ENCODE assay signal across 13 mouse cellular contexts in genomic region chr7:44820525-44820924, GRCm38 (mm10). TPM values are rescaled to one million over a fixed set of nuclear protein-coding genes. Genes with fewer than 3 reads are reported as not detected.
A peak's percentile ranks its signal among the peaks of the same experiment; 100 is the strongest.
DNase-seq lines count a peak whose midpoint lies in the region; ATAC-seq and TF ChIP-seq lines count a peak whose summit lies in the region.
"Had no signal": no experiment of that assay in that cellular context is flagged by ENCODE, and none has a peak within 500 bp of the region (broad histone marks: within the 10 kb centered on the region; RNA-seq: fewer than 3 reads in every experiment).

No protein-coding gene starts in this region.

- no peak overlapping the region for H3K27ac ChIP-seq in intestine, postnatal 0 days (ENCODE audit: low read depth, low read length)
- no peak overlapping the region for H3K27ac ChIP-seq in intestine, embryonic 15.5 days
- H3K27ac ChIP-seq in stomach, postnatal 0 days (replicated peaks), result no peak overlapping the region; the same call in 1 of the 2 replicates
- H3K27ac ChIP-seq in forebrain, embryonic 12.5 days, result no peak overlapping the region

- peaks cover 16% of the 10 kb centered on the region for H3K4me1 ChIP-seq in intestine, postnatal 0 days (replicated peaks; ENCODE audit: control insufficient read depth, insufficient read depth, low read length)
- H3K4me1 ChIP-seq in intestine, embryonic 15.5 days (replicated peaks), result peaks cover 38% of the 10 kb centered on the region
- peaks cover 12% of the 10 kb centered on the region for H3K4me1 ChIP-seq in stomach, postnatal 0 days (replicated peaks; ENCODE audit: control insufficient read depth, insufficient read depth)
- H3K4me1 ChIP-seq in forebrain, embryonic 12.5 days, result peaks cover 61% of the 10 kb centered on the region

- no peaks in the 10 kb centered on the region; the same call in 1 of the 2 replicates for H3K36me3 ChIP-seq in intestine, postnatal 0 days (ENCODE audit: control insufficient read depth, insufficient read depth)
- peaks cover under 1% of the 10 kb centered on the region; the same call in 1 of the 2 replicates for H3K36me3 ChIP-seq in intestine, embryonic 15.5 days
- no peaks in the 10 kb centered on the region for H3K36me3 ChIP-seq in stomach, postnatal 0 days (ENCODE audit: control insufficient read depth, insufficient read depth, low read length)
- H3K36me3 ChIP-seq in forebrain, embryonic 12.5 days (replicated peaks), result 0 out of 2 replicates have a peak, but pooled peaks cover 4% of the 10 kb centered on the region
- H3K36me3 ChIP-seq: heart, embryonic 15.5 days had no signal

- no peaks in the 10 kb centered on the region for H3K9me3 ChIP-seq in intestine, postnatal 0 days (ENCODE audit: control insufficient read depth)
- H3K9me3 ChIP-seq in intestine, embryonic 15.5 days, result no peaks in the 10 kb centered on the region
- no peaks in the 10 kb centered on the region for H3K9me3 ChIP-seq in stomach, postnatal 0 days (ENCODE audit: control insufficient read depth, low read length)
- no peaks in the 10 kb centered on the region for H3K9me3 ChIP-seq in forebrain, embryonic 12.5 days
- H3K9me3 ChIP-seq: heart, embryonic 15.5 days had no signal

- H3K27me3 ChIP-seq in intestine, postnatal 0 days (replicated peaks; ENCODE audit: control insufficient read depth, insufficient read depth, low read length), result no peaks in the 10 kb centered on the region
- no peaks in the 10 kb centered on the region for H3K27me3 ChIP-seq in intestine, embryonic 15.5 days (replicated peaks)
- H3K27me3 ChIP-seq in stomach, postnatal 0 days (ENCODE audit: control insufficient read depth, insufficient read depth, low read length), result no peaks in the 10 kb centered on the region
- no peaks in the 10 kb centered on the region for H3K27me3 ChIP-seq in forebrain, embryonic 12.5 days
- H3K27me3 ChIP-seq: heart, embryonic 15.5 days had no signal

- WGBS in intestine, postnatal 0 days, result 61% methylated on average over 3 of the region's 3 CpGs
- 75% methylated on average over 3 of the region's 3 CpGs for WGBS in intestine, embryonic 15.5 days
- WGBS in stomach, postnatal 0 days, result 61% methylated on average over 3 of the region's 3 CpGs
- WGBS in forebrain, embryonic 12.5 days, result 90% methylated on average over 3 of the region's 3 CpGs

- TF ChIP-seq EP300 in stomach, postnatal 0 days (optimal IDR thresholded peaks at IDR 0.05), result no peak

- peak overlapping the region; percentile 18; the same call in 1 of the 2 replicates for H3K4me2 ChIP-seq in intestine, postnatal 0 days (replicated peaks; ENCODE audit: low read depth)
- no peak overlapping the region for H3K4me2 ChIP-seq in intestine, embryonic 15.5 days (replicated peaks)
- H3K4me2 ChIP-seq in stomach, postnatal 0 days (replicated peaks; ENCODE audit: low read depth), result no peak overlapping the region
- no peak overlapping the region for H3K4me2 ChIP-seq in forebrain, embryonic 12.5 days

- TF ChIP-seq CTCF in intestine, postnatal 0 days (IDR thresholded peaks at IDR 0.05; ENCODE audit: low read depth), result no peak
- TF ChIP-seq CTCF in stomach, postnatal 0 days (IDR thresholded peaks at IDR 0.05; ENCODE audit: low read depth), result no peak

- no peak overlapping the region for H3K9ac ChIP-seq in intestine, postnatal 0 days (ENCODE audit: low read depth, low read length)
- H3K9ac ChIP-seq in intestine, embryonic 15.5 days, result no peak overlapping the region
- no peak overlapping the region for H3K9ac ChIP-seq in stomach, postnatal 0 days (ENCODE audit: low read length)
- H3K9ac ChIP-seq in forebrain, embryonic 12.5 days, result no peak overlapping the region
- H3K9ac ChIP-seq: heart, embryonic 15.5 days had no signal

- peak; percentile 1 for DNase-seq in adrenal gland, postnatal 10 days
- DNase-seq in adrenal gland, postnatal 14 days, result no peak
- peak; percentile 6 for DNase-seq in urinary bladder, adult 2 months (ENCODE audit: low spot score)
- DNase-seq in urinary bladder, postnatal 25 days (ENCODE audit: low spot score), result no peak
- peak; percentile 9 for DNase-seq in stomach, postnatal 0 days (ENCODE audit: low spot score)
- DNase-seq: adrenal gland, postnatal 25 days; thymus, adult 18-20 months had no signal

- H3K4me3 ChIP-seq in intestine, postnatal 0 days (ENCODE audit: low read depth, low read length), result no peak overlapping the region
- no peak overlapping the region for H3K4me3 ChIP-seq in intestine, embryonic 15.5 days (replicated peaks)
- no peak overlapping the region for H3K4me3 ChIP-seq in stomach, postnatal 0 days (ENCODE audit: low read depth, low read length)
- H3K4me3 ChIP-seq in forebrain, embryonic 12.5 days (replicated peaks), result no peak overlapping the region
- H3K4me3 ChIP-seq: heart, embryonic 15.5 days had no signal

- no peak for ATAC-seq in intestine, postnatal 0 days
- ATAC-seq in intestine, embryonic 15.5 days, result no peak
- ATAC-seq in stomach, postnatal 0 days (ENCODE audit: low FRiP score, low TSS enrichment), result no peak
- no peak for ATAC-seq in forebrain, embryonic 12.5 days (ENCODE audit: low FRiP score)
- ATAC-seq: inflammation-experienced regulatory T-cells, adult 6 months; lung, postnatal 0 days had no signal

RNA-seq across cellular contexts. Expression of gene Atf5, which starts 4.1 kb away (rescaled TPM):
- 100 to 1,000 TPM; 144 to 202 TPM for total RNA-seq in adrenal gland, postnatal 10 days (2021)
- 147 and 165 TPM in 2 replicates for total RNA-seq in adrenal gland, postnatal 14 days (2021)
- 6.5 and 6.6 TPM in 2 replicates for polyA plus RNA-seq in intestine, postnatal 0 days (2015; fragmentation: Nextera tagmentation; extraction: Ambion mirVana)
- polyA plus RNA-seq in intestine, embryonic 15.5 days (2015; fragmentation: Nextera tagmentation; extraction: Ambion mirVana), result 6.2 and 6.6 TPM in 2 replicates
- polyA plus RNA-seq in urinary bladder, adult 2 months (2012; rRNA removed), result 43.4 and 63.6 TPM in 2 replicates
- 7.3 and 7.7 TPM in 2 replicates for polyA plus RNA-seq in stomach, postnatal 0 days (2015; fragmentation: Nextera tagmentation; extraction: Ambion mirVana)
- 6.9 and 7.1 TPM in 2 replicates for polyA plus RNA-seq in forebrain, embryonic 12.5 days (2016; fragmentation: Nextera tagmentation; extraction: Ambion mirVana)

RNA-seq across cellular contexts. Expression of gene Il4i1, which starts 4.3 kb away (rescaled TPM):
- 1 to 10 TPM; 5.2 TPM for total RNA-seq in adrenal gland, postnatal 10 days (2021)
- 2.0 and 13.8 TPM in 2 replicates for total RNA-seq in adrenal gland, postnatal 14 days (2021)
- polyA plus RNA-seq in intestine, postnatal 0 days (2015; fragmentation: Nextera tagmentation; extraction: Ambion mirVana), result 0.82 and 0.89 TPM in 2 replicates
- polyA plus RNA-seq in intestine, embryonic 15.5 days (2015; fragmentation: Nextera tagmentation; extraction: Ambion mirVana), result 0.78 and 1.5 TPM in 2 replicates
- polyA plus RNA-seq in urinary bladder, adult 2 months (2012; rRNA removed), result 1.7 and 2.5 TPM in 2 replicates
- 0.69 and 0.75 TPM in 2 replicates for polyA plus RNA-seq in stomach, postnatal 0 days (2015; fragmentation: Nextera tagmentation; extraction: Ambion mirVana)
- 2.3 and 2.5 TPM in 2 replicates for polyA plus RNA-seq in forebrain, embryonic 12.5 days (2016; fragmentation: Nextera tagmentation; extraction: Ambion mirVana)

RNA-seq across cellular contexts. Expression of gene Nup62, which starts 4.6 kb away (rescaled TPM):
- total RNA-seq in adrenal gland, postnatal 10 days (2021), result 10 to 100 TPM; 44.3 to 47.1 TPM
- total RNA-seq in adrenal gland, postnatal 14 days (2021), result 45.7 and 59.1 TPM in 2 replicates
- 28.0 and 28.1 TPM in 2 replicates for polyA plus RNA-seq in intestine, postnatal 0 days (2015; fragmentation: Nextera tagmentation; extraction: Ambion mirVana)
- 87.4 and 89.2 TPM in 2 replicates for polyA plus RNA-seq in intestine, embryonic 15.5 days (2015; fragmentation: Nextera tagmentation; extraction: Ambion mirVana)
- 30.5 and 34.7 TPM in 2 replicates for polyA plus RNA-seq in urinary bladder, adult 2 months (2012; rRNA removed)
- polyA plus RNA-seq in stomach, postnatal 0 days (2015; fragmentation: Nextera tagmentation; extraction: Ambion mirVana), result 33.4 and 34.9 TPM in 2 replicates
- polyA plus RNA-seq in forebrain, embryonic 12.5 days (2016; fragmentation: Nextera tagmentation; extraction: Ambion mirVana), result 94.6 and 105 TPM in 2 replicates

RNA-seq across cellular contexts. Expression of gene Akt1s1, which starts 28.3 kb away (rescaled TPM):
- total RNA-seq in adrenal gland, postnatal 10 days (2021), result 100 to 1,000 TPM in 1 of 2 experiments, 10 to 100 TPM in 1; 92.4 to 109 TPM
- 90.6 and 104 TPM in 2 replicates for total RNA-seq in adrenal gland, postnatal 14 days (2021)
- polyA plus RNA-seq in intestine, postnatal 0 days (2015; fragmentation: Nextera tagmentation; extraction: Ambion mirVana), result 71.6 and 76.5 TPM in 2 replicates
- 112 and 116 TPM in 2 replicates for polyA plus RNA-seq in intestine, embryonic 15.5 days (2015; fragmentation: Nextera tagmentation; extraction: Ambion mirVana)
- polyA plus RNA-seq in urinary bladder, adult 2 months (2012; rRNA removed), result 93.8 and 99.5 TPM in 2 replicates
- polyA plus RNA-seq in stomach, postnatal 0 days (2015; fragmentation: Nextera tagmentation; extraction: Ambion mirVana), result 70.8 and 75.2 TPM in 2 replicates
- 95.2 and 96.0 TPM in 2 replicates for polyA plus RNA-seq in forebrain, embryonic 12.5 days (2016; fragmentation: Nextera tagmentation; extraction: Ambion mirVana)

RNA-seq across cellular contexts. Expression of gene Tbc1d17, which starts 28.4 kb away (rescaled TPM):
- 10 to 100 TPM; 61.9 to 73.1 TPM for total RNA-seq in adrenal gland, postnatal 10 days (2021)
- 58.8 and 66.1 TPM in 2 replicates for total RNA-seq in adrenal gland, postnatal 14 days (2021)
- polyA plus RNA-seq in intestine, postnatal 0 days (2015; fragmentation: Nextera tagmentation; extraction: Ambion mirVana), result 47.4 and 48.5 TPM in 2 replicates
- 71.0 and 71.3 TPM in 2 replicates for polyA plus RNA-seq in intestine, embryonic 15.5 days (2015; fragmentation: Nextera tagmentation; extraction: Ambion mirVana)
- polyA plus RNA-seq in urinary bladder, adult 2 months (2012; rRNA removed), result 67.3 and 68.9 TPM in 2 replicates
- 45.4 and 48.0 TPM in 2 replicates for polyA plus RNA-seq in stomach, postnatal 0 days (2015; fragmentation: Nextera tagmentation; extraction: Ambion mirVana)
- 80.7 and 83.8 TPM in 2 replicates for polyA plus RNA-seq in forebrain, embryonic 12.5 days (2016; fragmentation: Nextera tagmentation; extraction: Ambion mirVana)

Comparison
In these comparisons a context has a peak if more than half of its experiments do, and no peak if none do; other contexts are left out.
1. DNase-seq: peak in adrenal gland, postnatal 10 days (single experiment), urinary bladder, adult 2 months (single experiment) and stomach, postnatal 0 days (single experiment); none in adrenal gland, postnatal 14 days (single experiment) and urinary bladder, postnatal 25 days (single experiment).